Mouse (Mus musculus): Measurements from ENCODE around the gene Wnk4.

DNA sequence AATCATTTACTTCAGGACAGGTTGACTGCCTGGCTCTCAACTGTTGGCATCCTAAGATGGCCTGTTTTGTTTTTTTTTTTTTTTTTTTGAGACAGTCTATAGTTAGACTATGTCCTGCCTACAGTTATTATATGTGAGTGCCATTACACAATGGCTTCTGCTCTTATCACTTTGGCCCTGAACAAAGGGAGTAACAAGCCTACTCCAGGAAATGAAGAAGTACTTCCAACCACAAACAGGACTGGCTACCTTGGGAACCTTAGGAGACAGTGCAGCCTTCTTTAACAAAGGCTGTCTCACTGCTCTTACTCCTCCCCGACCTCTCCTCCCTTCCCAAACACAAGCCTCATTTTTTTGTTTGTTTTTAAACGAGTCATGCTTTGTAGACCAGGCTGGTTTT lies 39.5 kb upstream of the Wnk4 start:
- TF ChIP-seq CTCF (IDR thresholded peaks at IDR 0.05; ENCODE audit: control insufficient read depth, insufficient read depth, insufficient read length) (no peak), USF1 (IDR thresholded peaks at IDR 0.05; ENCODE audit: low read depth) (no peak), MAX (IDR thresholded peaks at IDR 0.05) (no peak)
